Mouse (Mus musculus) liver, embryonic 14.5 days (tissue): ENCODE results near the gene Pappa.

Source experiments
- CTCF ChIP-seq: IDR thresholded peaks from 2 replicates; pipeline ENCODE4 v1.5.1; 2016; ENCODE audit warnings: antibody characterized with exemption, low read depth, control low read depth
- EP300 ChIP-seq: IDR thresholded peaks from 2 replicates; pipeline ENCODE4 v1.6.1; 2016; ENCODE audit warnings: antibody characterized with exemption, low read depth

GRCm38 (mm10) chr4:65272295-65272694 lies 148.3 kb downstream of the Pappa start:
- TF ChIP-seq CTCF = no peak
- no peak for TF ChIP-seq EP300
